Mouse (Mus musculus): ENCODE data around the gene Cab39l.

Cab39l gene

GRCm38 (mm10) chr14:59633295-59633898, 192.6 kb downstream of the Cab39l start:
- DNase-seq, result no peak

- no peak for DNase-seq
These were observed 193.2 kb downstream of the Cab39l start for GRCm38 (mm10) chr14:59633988-59634387.
